Mouse (Mus musculus): Measurements from ENCODE around the gene Mfsd13b.

The Mfsd13b gene

DNA sequence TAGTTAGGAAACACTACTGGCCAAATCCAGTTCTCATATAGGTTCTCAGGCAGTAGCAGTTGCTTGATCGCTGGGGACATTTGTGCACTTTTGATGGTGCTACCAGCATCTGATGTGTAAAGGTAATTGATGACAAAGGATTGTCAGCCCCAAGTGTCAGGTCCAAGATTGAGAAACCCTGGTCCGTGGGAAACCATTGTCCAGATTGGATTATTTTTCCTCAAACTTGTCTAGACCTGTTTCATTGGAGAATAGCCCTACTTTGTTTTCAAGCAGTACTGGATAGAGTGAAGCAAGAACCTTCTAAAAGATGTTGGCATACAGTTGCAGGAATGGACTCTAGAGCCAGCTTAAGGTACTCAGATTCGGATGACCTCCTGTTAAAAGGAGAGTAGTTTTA lies 60.7 kb downstream of the Mfsd13b start:
- DNase-seq (ENCODE audit: low read depth, low spot score), result no peak

DNA sequence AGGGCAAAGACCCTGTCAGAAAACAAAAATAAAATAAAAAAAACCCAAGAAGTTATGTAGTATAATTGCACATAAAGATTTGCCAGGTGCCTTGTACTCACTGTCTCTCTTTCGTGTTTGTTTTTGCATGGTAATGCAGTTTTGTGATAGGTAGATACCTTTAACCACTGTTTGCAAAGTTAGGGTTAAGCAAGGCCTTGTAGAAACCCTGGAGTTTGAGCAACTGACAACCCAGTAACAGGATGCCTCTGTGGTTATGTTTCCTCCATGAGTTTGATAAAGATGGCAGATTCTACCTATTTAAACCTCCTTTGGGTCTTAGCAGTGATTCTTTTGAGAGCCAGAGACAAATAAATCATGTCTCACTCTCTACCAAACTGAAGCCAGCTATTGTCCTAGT lies 61.2 kb downstream of the Mfsd13b start:
- DNase-seq (ENCODE audit: low read depth, low spot score), result no peak

DNA sequence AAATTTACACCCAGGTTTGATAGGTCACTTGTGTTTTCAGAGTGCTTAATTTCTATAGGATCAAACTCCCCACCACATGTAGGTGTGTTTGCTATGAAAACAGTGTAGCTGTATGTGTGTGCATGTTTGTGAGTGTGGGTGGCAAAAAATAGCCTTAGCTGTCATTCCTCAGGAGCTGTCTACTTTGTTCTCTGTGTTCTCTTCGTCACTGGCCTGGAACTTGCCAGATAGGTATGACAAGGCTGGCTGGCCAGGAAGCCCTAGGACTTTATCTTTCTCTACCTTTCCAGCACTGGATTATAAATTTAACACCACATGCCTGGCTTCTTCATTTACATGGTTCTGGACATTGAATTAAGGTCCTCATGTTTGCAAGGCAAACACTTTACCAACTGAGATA lies 61.9 kb downstream of the Mfsd13b start:
- no peak for DNase-seq (ENCODE audit: low read depth, low spot score)

DNA sequence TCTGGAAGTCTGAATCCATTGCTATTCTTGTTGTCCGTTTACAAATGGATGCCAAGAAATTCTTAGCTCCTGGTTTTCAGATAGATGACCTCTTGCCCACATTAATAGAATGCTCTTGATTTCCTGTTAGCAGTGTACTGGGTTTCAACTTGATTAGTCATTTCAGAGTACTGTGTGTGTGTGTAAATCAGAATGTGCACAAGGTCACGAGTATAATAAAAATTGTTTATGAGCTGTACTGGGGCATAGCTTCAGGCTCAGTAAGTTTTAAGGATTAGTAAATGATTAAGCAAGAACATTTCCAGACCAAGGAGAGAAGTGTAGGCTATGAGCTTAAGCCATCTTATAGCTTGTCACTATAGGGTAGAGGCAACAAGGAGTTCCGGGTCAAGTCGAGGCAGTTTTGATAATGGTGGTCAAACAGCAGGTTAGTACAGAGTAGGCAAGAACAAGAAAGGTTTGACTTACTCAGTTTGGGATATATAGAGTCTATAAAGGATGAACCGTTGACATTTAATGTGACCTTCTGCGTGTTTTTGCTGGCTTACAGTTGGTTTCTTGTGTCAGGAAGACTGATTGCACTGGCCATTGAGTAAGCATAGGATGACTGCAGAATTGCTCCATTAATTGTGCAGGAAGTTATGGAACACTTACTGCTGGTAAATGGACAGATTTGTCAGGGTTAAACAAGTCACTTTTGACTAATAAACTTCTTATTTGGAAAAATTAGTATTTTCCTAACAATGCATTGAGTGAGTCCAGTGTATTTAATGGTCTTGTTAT lies 63.6 kb downstream of the Mfsd13b start:
- DNase-seq (ENCODE audit: low read depth, low spot score), result no peak

DNA sequence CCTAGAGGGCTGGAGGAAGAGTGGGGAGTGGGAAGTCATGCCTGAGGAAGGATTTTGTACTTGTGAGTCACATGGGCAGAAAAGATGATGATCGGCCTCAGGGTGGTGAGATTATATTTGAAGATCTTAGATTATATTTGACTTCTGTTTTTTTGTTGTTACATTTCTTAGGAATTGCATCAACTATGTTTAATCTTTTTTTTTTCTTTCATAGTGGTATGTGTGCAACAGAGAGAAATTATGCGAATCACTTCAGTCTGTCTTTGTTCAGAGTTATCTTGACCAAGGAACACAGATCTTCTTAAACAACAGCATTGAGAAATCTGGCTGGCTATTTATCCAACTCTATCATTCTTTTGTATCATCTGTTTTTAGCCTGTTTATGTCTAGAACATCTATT lies 65.3 kb downstream of the Mfsd13b start:
- no peak for DNase-seq (ENCODE audit: low read depth, low spot score)

DNA sequence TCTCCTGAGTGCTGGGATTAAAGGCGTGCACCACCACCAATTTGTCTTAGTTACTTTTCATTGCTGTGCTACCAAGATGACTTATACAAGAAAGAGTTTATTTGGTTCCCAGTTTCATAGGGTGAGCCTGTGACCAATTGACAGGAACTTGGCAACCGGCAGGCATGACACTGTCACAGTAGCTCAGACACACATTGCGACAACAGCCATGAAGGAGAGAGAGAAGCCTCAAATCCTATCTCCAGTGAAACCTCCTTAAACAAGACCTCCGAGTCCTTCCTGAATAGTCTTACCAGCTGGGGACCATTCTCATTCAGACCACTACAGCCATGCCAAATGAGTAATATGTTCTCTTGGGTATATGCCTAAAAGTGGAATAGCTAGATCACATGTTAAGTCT lies 70.8 kb downstream of the Mfsd13b start:
- no peak for DNase-seq (ENCODE audit: low read depth, low spot score)

DNA sequence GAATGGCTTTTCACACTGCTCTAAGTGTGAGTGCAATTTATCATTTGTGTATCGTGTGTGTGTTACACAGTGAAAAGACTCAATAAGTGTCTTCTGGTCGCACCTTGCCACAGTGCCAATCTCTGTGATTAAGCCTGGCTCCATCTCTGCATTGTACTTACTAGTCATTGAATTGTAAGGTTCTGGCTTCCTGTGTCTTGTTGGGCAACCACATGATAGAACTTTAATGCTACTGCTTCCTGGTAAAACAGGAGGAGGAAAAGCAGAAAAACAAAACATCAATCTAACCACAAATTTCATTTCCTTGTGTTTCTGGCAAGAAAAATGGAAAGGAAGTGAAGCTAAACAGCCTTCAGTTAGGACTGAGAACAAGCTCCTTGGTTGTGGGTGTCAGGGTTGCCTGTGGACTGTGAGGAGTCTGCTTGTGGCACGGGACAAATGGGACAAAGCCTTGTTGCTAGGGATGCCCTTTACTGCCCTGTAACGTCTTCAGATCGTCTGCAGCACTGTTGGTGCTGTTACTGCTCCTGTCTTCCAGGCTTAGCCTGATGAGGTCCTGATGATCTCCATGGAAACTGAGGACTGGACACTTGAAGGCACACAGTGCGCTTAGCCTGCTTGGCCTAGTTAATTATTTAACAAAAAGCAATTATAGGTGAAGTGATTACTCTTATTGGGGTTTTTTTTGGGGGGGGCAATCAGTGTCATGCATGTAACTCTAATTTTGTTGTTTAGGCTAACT lies 77.3 kb downstream of the Mfsd13b start:
- no peak for DNase-seq (ENCODE audit: low read depth, low spot score)

DNA sequence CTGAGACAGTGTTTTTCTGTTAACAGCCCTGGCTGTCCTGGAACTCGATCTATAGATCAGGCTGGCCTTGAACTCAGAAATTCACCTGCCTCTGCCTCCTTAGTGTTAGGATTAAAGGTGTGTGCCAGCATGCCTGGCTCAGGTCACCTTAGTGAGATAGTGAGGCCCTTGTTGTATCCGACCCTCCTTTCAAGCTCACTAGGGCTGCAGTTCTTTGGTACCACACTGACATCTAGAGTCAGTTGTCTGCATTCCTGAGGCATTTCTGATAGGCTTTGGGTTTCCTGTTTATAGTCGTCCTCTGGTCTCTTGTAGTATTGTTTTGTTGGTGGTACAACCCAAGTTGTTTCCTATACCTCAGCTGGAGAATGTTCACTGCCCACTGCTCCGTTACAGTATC lies 82.0 kb downstream of the Mfsd13b start:
- DNase-seq (ENCODE audit: low read depth, low spot score), result no peak

All from mesoderm, embryonic 11.5 days (tissue).